Mouse (Mus musculus) mature B cell (primary cell): ENCODE results near the gene Tln1.
"Not testable (repeated sequence)": the region's sequence is repeated elsewhere in the genome, so short reads cannot be mapped to it uniquely, and the experiment has no call there.

ENCODE experiments used
- in situ Hi-C: fragments of 300-500 bp; cut with MboI; formaldehyde crosslinking; loops from 2 replicates; pipeline ENCODE4 v1.14.3; 2019

Gene Tln1

GRCm38 (mm10) chr4:43561997-43562768 is at the start of gene Tln1, which contains the start of gene Creb3:
Gene Tln1, minus strand, starts transcription at chr4:43562691.
Gene Creb3, plus strand, starts transcription at chr4:43562332.
- in situ Hi-C loops, result loop anchor here (25.0 kb wide), 1 partner anchor 125 kb away; the partner anchor contains the start of genes Fam166b and Tesk1

GRCm38 (mm10) chr4:43604751-43605685 is 42.5 kb upstream of the Tln1 start:
- in situ Hi-C loops, result no loop called here

GRCm38 (mm10) chr4:43604099-43604498 is 41.6 kb upstream of the Tln1 start:
- in situ Hi-C loops, result no loop called here

GRCm38 (mm10) chr4:43600195-43600934 is 37.9 kb upstream of the Tln1 start:
- in situ Hi-C loops, result no loop called here

- in situ Hi-C loops, result no loop called here
Measured at GRCm38 (mm10) chr4:43598650-43599380, 36.3 kb upstream of the Tln1 start.

- in situ Hi-C loops, result no loop called here
Measured at GRCm38 (mm10) chr4:43598200-43598599, 35.7 kb upstream of the Tln1 start.

GRCm38 (mm10) chr4:43596597-43596996 is 34.1 kb upstream of the Tln1 start:
- in situ Hi-C loops, result not testable (repeated sequence)

GRCm38 (mm10) chr4:43593453-43593852 is 31.0 kb upstream of the Tln1 start:
- in situ Hi-C loops, result no loop called here

GRCm38 (mm10) chr4:43591961-43592360 is 29.5 kb upstream of the Tln1 start:
- in situ Hi-C loops, result no loop called here

GRCm38 (mm10) chr4:43591543-43591942 is 29.1 kb upstream of the Tln1 start:
- in situ Hi-C loops, result no loop called here

GRCm38 (mm10) chr4:43587681-43588080 is 25.2 kb upstream of the Tln1 start:
- in situ Hi-C loops, result no loop called here

- in situ Hi-C loops, result no loop called here
Measured at GRCm38 (mm10) chr4:43586411-43586810, 23.9 kb upstream of the Tln1 start.

- in situ Hi-C loops, result no loop called here
Measured at GRCm38 (mm10) chr4:43585682-43586081, 23.2 kb upstream of the Tln1 start.

GRCm38 (mm10) chr4:43584444-43585416 is 22.2 kb upstream of the Tln1 start, which contains the start of gene Msmp:
Gene Msmp, minus strand, starts transcription at chr4:43584494.
- in situ Hi-C loops, result no loop called here

- in situ Hi-C loops, result no loop called here
Measured at GRCm38 (mm10) chr4:43583421-43583820, 20.9 kb upstream of the Tln1 start.

GRCm38 (mm10) chr4:43582241-43582640 is 19.8 kb upstream of the Tln1 start:
- in situ Hi-C loops, result no loop called here

- in situ Hi-C loops, result no loop called here
Measured at GRCm38 (mm10) chr4:43581381-43581780, 18.9 kb upstream of the Tln1 start.

GRCm38 (mm10) chr4:43580721-43581120 is 18.2 kb upstream of the Tln1 start:
- in situ Hi-C loops, result no loop called here

- in situ Hi-C loops, result no loop called here
Measured at GRCm38 (mm10) chr4:43579731-43580130, 17.2 kb upstream of the Tln1 start.

- in situ Hi-C loops, result no loop called here
Measured at GRCm38 (mm10) chr4:43579256-43579655, 16.8 kb upstream of the Tln1 start.
